Mouse (Mus musculus) ES-E14 (cell line): ENCODE results near the gene Gprasp1. TPM values are rescaled to one million over a fixed set of nuclear protein-coding genes. Genes with fewer than 3 reads are reported as not detected.
"Not testable (repeated sequence)": the region's sequence is repeated elsewhere in the genome, so short reads cannot be mapped to it uniquely, and the experiment has no call there.

ENCODE experiments used
- DNase-seq: peaks from one replicate; pipeline ENCODE4 v3.0.0-alpha.2; 2013; ENCODE audit warnings: low read depth, low spot score
- H3K27ac ChIP-seq: 2 replicates; pipeline ENCODE4 v1.5.1; 2012; ENCODE audit warnings: low read depth, mild to moderate bottlenecking, low read length, moderate library complexity, mixed read lengths; ENCODE audit not compliant: poor library complexity, insufficient read depth, severe bottlenecking
- H3K36me3 ChIP-seq: 2 replicates; pipeline ENCODE4 v1.6.1; 2012; ENCODE audit warnings: mild to moderate bottlenecking, low read length, moderate library complexity, mixed read lengths; ENCODE audit not compliant: control insufficient read depth, poor library complexity, insufficient read depth, severe bottlenecking
- H3K4me1 ChIP-seq, 2 experiments: fragments of 150-350 bp in 1 of 2; sonication (generic) in 1 of 2; 2 replicates each; pipeline ENCODE4 v1.6.1; 2012; ENCODE audit warnings: low read length in 2 of 2, mild to moderate bottlenecking in 1 of 2, mixed read lengths in 1 of 2; ENCODE audit not compliant: control insufficient read depth in 2 of 2, insufficient read depth in 2 of 2, poor library complexity in 1 of 2
- H3K4me3 ChIP-seq, 2 experiments: fragments of 150-350 bp in 1 of 2; sonication (generic) in 1 of 2; 2 replicates each; pipeline ENCODE4 v1.5.1; 2012; ENCODE audit warnings: low read length in 2 of 2, low read depth in 1 of 2, mild to moderate bottlenecking in 1 of 2, mixed read lengths in 1 of 2; ENCODE audit not compliant: insufficient read depth in 1 of 2, poor library complexity in 1 of 2, severe bottlenecking in 1 of 2
- H3K9ac ChIP-seq: 2 replicates; pipeline ENCODE4 v1.6.1; 2012; ENCODE audit warnings: low read depth, mild to moderate bottlenecking, low read length, mixed read lengths; ENCODE audit not compliant: poor library complexity, insufficient read depth, severe bottlenecking
- H3K9me3 ChIP-seq: fragments of 150-350 bp; sonication (generic); 2 replicates; pipeline ENCODE4 v1.6.1; 2012; ENCODE audit warnings: low read depth, mild to moderate bottlenecking, low read length; ENCODE audit not compliant: control insufficient read depth, insufficient read depth
- CHD2 ChIP-seq: IDR thresholded peaks from 2 replicates; pipeline ENCODE4 v1.6.1; 2014; ENCODE audit warnings: mild to moderate bottlenecking, low read depth, low read length, inconsistent platforms
- HCFC1 ChIP-seq: IDR thresholded peaks from 2 replicates; pipeline ENCODE4 v1.6.1; 2012; ENCODE audit warnings: low read length, inconsistent platforms, borderline replicate concordance; ENCODE audit not compliant: insufficient read depth
- MAFK ChIP-seq: IDR thresholded peaks from 2 replicates; pipeline ENCODE4 v1.6.1; 2014; ENCODE audit warnings: mild to moderate bottlenecking, low read depth, low read length, inconsistent platforms; ENCODE audit not compliant: insufficient read depth
- ZC3H11A ChIP-seq: IDR thresholded peaks from 2 replicates; pipeline ENCODE4 v1.6.1; 2012; ENCODE audit warnings: low read depth, mild to moderate bottlenecking, inconsistent platforms, low read length, borderline replicate concordance
- ZNF384 ChIP-seq: IDR thresholded peaks from 2 replicates; pipeline ENCODE4 v1.6.1; 2012; ENCODE audit warnings: low read depth, low read length, inconsistent platforms
- in situ Hi-C, 2 experiments: fragments of 600-800 bp; cut with MboI; formaldehyde crosslinking; loops; one replicate each; pipeline ENCODE4 v1.15.1; 2025; ENCODE audit warnings: low sequenced_read_pairs in 2 of 2, inconsistent platforms in 1 of 2; ENCODE audit not compliant: unreplicated experiment in 2 of 2
- total RNA-seq: library from RNA; depleted of rRNA; stranded (reverse); fragments of 300-350 nt; gene quantifications from 2 replicates; pipeline ENCODE4 v1.2.3, GENCODE M21; 2012

The Gprasp1 gene
- total RNA-seq, 1 experiment: 30.7 TPM

- H3K4me1 ChIP-seq, DNase-seq, H3K9me3 ChIP-seq, in situ Hi-C loops, H3K27ac ChIP-seq, H3K36me3 ChIP-seq: not testable (repeated sequence)
- Histone ChIP-seq H3K9ac (peak overlapping the region; percentile 75), H3K4me3 (peak overlapping the region; percentile 78 to 81)
Observed at GRCm38 (mm10) chrX:135796305-135797211, 54.0 kb downstream of the Gprasp1 start.

- Histone ChIP-seq H3K9ac (peak within 1 kb of the TSS; percentile 75), H3K4me3 (peak within 1 kb of the TSS; percentile 78 to 81)
- H3K36me3 ChIP-seq, H3K4me1 ChIP-seq, in situ Hi-C loops, H3K9me3 ChIP-seq, H3K27ac ChIP-seq, DNase-seq: not testable (repeated sequence)
Observed at GRCm38 (mm10) chrX:135797212-135797644, 54.7 kb downstream of the Gprasp1 start, which contains the start of gene Bhlhb9. TSS of gene Bhlhb9 (plus strand) at chrX:135797594.

GRCm38 (mm10) chrX:135804149-135804548 is 61.6 kb downstream of the Gprasp1 start:
- H3K4me3 ChIP-seq: no peak overlapping the region
- TF ChIP-seq CHD2 (no peak), HCFC1 (no peak), ZC3H11A (no peak), ZNF384 (no peak), MAFK (no peak)
- H3K27ac ChIP-seq: no peak overlapping the region
- H3K36me3 ChIP-seq: peaks cover 2% of the 10 kb centered on the region
- in situ Hi-C loops: no loop called here
- H3K9ac ChIP-seq: no peak overlapping the region
- no peak for DNase-seq
- H3K4me1 ChIP-seq: no peaks in the 10 kb centered on the region
- no peaks in the 10 kb centered on the region for H3K9me3 ChIP-seq

- Histone ChIP-seq H3K27ac (no peak overlapping the region), H3K4me3 (no peak overlapping the region), H3K4me1 (no peaks in the 10 kb centered on the region), H3K9me3 (no peaks in the 10 kb centered on the region), H3K9ac (no peak overlapping the region), H3K36me3 (no peaks in the 10 kb centered on the region)
- in situ Hi-C loops: no loop called here
- TF ChIP-seq ZC3H11A: peak; percentile 28; the same call in 1 of the 2 replicates
- TF ChIP-seq MAFK: no peak
- peak; percentile 33 for DNase-seq
Observed at GRCm38 (mm10) chrX:135805780-135806179, 63.2 kb downstream of the Gprasp1 start.

- DNase-seq, H3K27ac ChIP-seq, in situ Hi-C loops, H3K4me1 ChIP-seq, H3K4me3 ChIP-seq, H3K36me3 ChIP-seq, H3K9me3 ChIP-seq, H3K9ac ChIP-seq: not testable (repeated sequence)
Observed at GRCm38 (mm10) chrX:135835896-135836295, 93.4 kb downstream of the Gprasp1 start.
